Mouse (Mus musculus) ES-E14 (cell line): ENCODE measurements around the gene Otop3.

ENCODE experiments used
- CHD2 ChIP-seq: IDR thresholded peaks from 2 replicates; pipeline ENCODE4 v1.6.1; 2014; ENCODE audit warnings: mild to moderate bottlenecking, low read depth, low read length, inconsistent platforms
- ZC3H11A ChIP-seq: IDR thresholded peaks from 2 replicates; pipeline ENCODE4 v1.6.1; 2012; ENCODE audit warnings: low read depth, mild to moderate bottlenecking, inconsistent platforms, low read length, borderline replicate concordance
- ZNF384 ChIP-seq: IDR thresholded peaks from 2 replicates; pipeline ENCODE4 v1.6.1; 2012; ENCODE audit warnings: low read depth, low read length, inconsistent platforms

GRCm38 (mm10) chr11:115326730-115327129, 7.8 kb upstream of the Otop3 start:
- TF ChIP-seq ZNF384 (no peak), ZC3H11A (no peak), CHD2 (no peak)
